Mouse (Mus musculus) forebrain, embryonic 12.5 days (tissue): ENCODE results near the gene Slc1a1. TPM values are rescaled to one million over a fixed set of nuclear protein-coding genes. Genes with fewer than 3 reads are reported as not detected.

Experiments used
- ATAC-seq: fragments of 200-750 bp; cut with Nextera tagmentation; 2 replicates; pipeline ENCODE4 v1.8.0; 2017; ENCODE audit warnings: moderate TSS enrichment; ENCODE audit not compliant: low FRiP score
- H3K27ac ChIP-seq: fragments of 300-500 bp; sonication (generic); 2 replicates; pipeline ENCODE4 v1.5.1; 2016; ENCODE audit warnings: mild to moderate bottlenecking
- H3K27me3 ChIP-seq: fragments of 300-500 bp; sonication (generic); 2 replicates; pipeline ENCODE4 v1.6.1; 2016; ENCODE audit warnings: mild to moderate bottlenecking
- H3K36me3 ChIP-seq: fragments of 300-500 bp; sonication (generic); replicated peaks from 2 replicates; pipeline ENCODE4 v1.6.1; 2016; ENCODE audit warnings: mild to moderate bottlenecking
- H3K4me1 ChIP-seq: fragments of 300-500 bp; sonication (generic); 2 replicates; pipeline ENCODE4 v1.6.1; 2016
- H3K4me2 ChIP-seq: fragments of 300-500 bp; sonication (generic); 2 replicates; pipeline ENCODE4 v1.6.1; 2016; ENCODE audit warnings: mild to moderate bottlenecking, moderate library complexity
- H3K4me3 ChIP-seq: fragments of 300-500 bp; sonication (generic); replicated peaks from 2 replicates; pipeline ENCODE4 v1.5.1; 2016; ENCODE audit warnings: mild to moderate bottlenecking
- H3K9ac ChIP-seq: fragments of 300-500 bp; sonication (generic); 2 replicates; pipeline ENCODE4 v1.6.1; 2016; ENCODE audit warnings: mild to moderate bottlenecking
- H3K9me3 ChIP-seq: fragments of 300-500 bp; sonication (generic); 2 replicates; pipeline ENCODE4 v1.6.1; 2016
- WGBS: fragments of 180-500 bp; shearing (Covaris S2); methylation state at CpG from one replicate; pipeline ENCODE4 v1.1.7; 2016; 5-methylcytosine and 5-hydroxymethylcytosine counted together
- polyA plus RNA-seq: library from polyadenylated mRNA; unstranded; fragments of >200 nt; fragmentation: Nextera tagmentation; extraction: Ambion mirVana; gene quantifications from 2 replicates; pipeline ENCODE4 v1.2.1, GENCODE M21; 2016

The Slc1a1 gene
- polyA plus RNA-seq, 1 experiment from 2014 or later: 2.8 TPM

DNA sequence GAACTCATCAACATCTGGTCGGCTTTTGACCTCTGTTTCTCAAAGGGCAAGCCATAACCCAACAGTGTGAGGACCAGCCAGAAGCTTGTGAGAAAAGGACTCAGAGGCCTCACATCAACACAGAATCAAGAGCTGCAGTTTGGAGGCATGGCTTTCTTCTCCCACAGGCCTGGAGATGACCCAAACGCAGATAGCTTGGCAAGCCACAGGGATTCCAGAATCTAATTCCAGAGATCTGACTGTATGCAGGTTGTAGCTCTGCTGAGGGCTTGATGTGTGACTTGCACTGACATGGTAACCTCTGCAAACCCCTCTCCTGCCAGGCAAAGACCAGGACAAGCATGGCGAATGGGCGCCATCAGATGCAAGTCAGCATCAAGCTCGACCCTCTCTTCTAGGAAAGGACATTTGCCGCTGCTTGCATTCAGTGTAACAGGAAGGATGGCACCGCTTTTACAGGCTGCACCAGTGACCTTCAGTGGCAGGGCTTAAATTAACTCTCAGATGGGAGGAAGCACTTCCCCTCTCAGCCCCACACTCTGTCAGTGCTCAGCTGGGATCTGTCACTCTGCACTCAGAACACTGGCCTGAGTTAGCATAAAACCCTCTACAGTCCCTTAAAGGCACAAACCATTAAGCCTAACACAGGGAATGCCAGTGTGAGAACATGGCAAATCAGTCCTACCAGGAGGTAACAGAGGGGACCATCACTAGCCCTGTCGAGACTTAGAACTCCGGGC lies 105.5 kb downstream of the Slc1a1 start:
- Histone ChIP-seq H3K9ac (no peak overlapping the region), H3K27ac (no peak overlapping the region), H3K4me1 (no peaks in the 10 kb centered on the region), H3K9me3 (no peaks in the 10 kb centered on the region), H3K4me2 (no peak overlapping the region), H3K36me3 (no peaks in the 10 kb centered on the region), H3K27me3 (no peaks in the 10 kb centered on the region), H3K4me3 (no peak overlapping the region)
- no peak for ATAC-seq
- 86% methylated on average over 9 of the region's 9 CpGs for WGBS

DNA sequence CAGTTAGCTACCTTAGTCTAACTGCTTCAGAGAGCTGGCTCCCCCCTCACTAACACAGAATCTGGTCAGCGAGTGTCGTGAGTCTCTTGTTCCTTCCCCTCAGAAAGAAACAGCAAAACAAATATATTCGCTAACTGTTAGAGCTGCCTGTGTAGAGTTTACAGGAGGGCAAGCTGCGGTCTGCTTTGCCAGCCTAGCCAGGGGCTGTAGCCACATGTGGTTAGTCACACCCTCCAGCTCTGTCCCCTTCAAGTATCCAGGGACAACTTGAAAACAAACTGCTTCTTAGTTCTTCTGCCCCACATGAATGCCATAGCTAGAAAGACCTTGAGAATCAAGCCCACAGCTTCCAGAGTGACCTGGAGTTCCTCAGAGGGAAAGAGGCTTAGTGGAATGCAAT lies 106.4 kb downstream of the Slc1a1 start:
- 88% methylated on average over 4 of the region's 4 CpGs for WGBS

DNA sequence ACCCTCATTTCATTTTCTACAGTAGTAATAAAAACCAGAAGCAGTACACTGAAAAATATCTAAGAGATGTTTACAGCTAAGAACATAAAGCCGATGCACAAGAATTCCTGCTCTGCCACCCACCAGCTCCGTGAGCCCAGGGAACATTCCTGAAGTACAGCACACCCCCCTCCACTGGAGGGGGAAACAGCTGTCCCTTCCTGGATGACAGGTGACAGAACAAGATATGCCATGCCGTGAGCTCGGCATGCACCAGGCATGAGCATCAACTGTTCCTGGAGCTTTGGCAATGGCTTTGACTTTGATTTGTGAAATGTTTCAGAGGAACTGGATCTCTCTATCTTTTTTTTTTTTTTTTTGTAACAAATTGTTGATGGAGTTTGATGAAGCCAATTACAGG lies 111.9 kb downstream of the Slc1a1 start:
- no peak for ATAC-seq
- no peak overlapping the region for H3K27ac ChIP-seq
- H3K4me2 ChIP-seq: no peak overlapping the region
- H3K4me3 ChIP-seq: no peak overlapping the region
- H3K9me3 ChIP-seq: no peaks in the 10 kb centered on the region
- H3K27me3 ChIP-seq: no peaks in the 10 kb centered on the region
- whole genome bisulfite sequencing: 72% methylated on average over 4 of the region's 4 CpGs
- H3K36me3 ChIP-seq: no peaks in the 10 kb centered on the region
- H3K9ac ChIP-seq: no peak overlapping the region
- H3K4me1 ChIP-seq: no peaks in the 10 kb centered on the region

More for the DNA sequence above, 106.4 kb downstream of the Slc1a1 start:
- no peaks in the 10 kb centered on the region for H3K27me3 ChIP-seq
- H3K9ac ChIP-seq: no peak overlapping the region
- no peak for ATAC-seq
- no peak overlapping the region for H3K4me3 ChIP-seq
- no peaks in the 10 kb centered on the region for H3K4me1 ChIP-seq
- no peaks in the 10 kb centered on the region for H3K36me3 ChIP-seq
- no peak overlapping the region for H3K27ac ChIP-seq
- H3K4me2 ChIP-seq: no peak overlapping the region
- no peaks in the 10 kb centered on the region for H3K9me3 ChIP-seq

DNA sequence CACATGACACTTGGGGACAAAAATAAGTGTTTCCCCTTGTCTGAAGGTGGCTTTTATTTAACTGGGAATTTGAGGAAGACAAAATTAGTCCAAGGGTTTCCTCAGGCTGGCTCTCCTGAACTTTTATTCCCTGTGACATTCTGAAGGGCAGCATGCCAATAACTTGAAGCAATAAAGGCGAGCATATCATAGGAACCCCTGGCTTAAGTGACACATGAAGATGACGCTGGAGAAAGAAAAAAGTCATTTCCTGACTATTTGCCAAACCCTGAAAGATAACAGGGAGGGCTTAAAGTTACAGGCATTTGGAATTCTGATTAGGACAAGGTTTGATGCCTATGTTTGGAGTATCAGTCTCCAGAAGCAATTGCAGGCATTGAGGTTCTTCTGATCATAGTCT lies 112.5 kb downstream of the Slc1a1 start:
- ATAC-seq: no peak
- Histone ChIP-seq H3K36me3 (no peaks in the 10 kb centered on the region), H3K4me3 (no peak overlapping the region), H3K4me2 (no peak overlapping the region), H3K9me3 (no peaks in the 10 kb centered on the region), H3K9ac (no peak overlapping the region), H3K27me3 (no peaks in the 10 kb centered on the region), H3K4me1 (no peaks in the 10 kb centered on the region), H3K27ac (no peak overlapping the region)
- WGBS: 75% methylated on average over 2 of the region's 2 CpGs

DNA sequence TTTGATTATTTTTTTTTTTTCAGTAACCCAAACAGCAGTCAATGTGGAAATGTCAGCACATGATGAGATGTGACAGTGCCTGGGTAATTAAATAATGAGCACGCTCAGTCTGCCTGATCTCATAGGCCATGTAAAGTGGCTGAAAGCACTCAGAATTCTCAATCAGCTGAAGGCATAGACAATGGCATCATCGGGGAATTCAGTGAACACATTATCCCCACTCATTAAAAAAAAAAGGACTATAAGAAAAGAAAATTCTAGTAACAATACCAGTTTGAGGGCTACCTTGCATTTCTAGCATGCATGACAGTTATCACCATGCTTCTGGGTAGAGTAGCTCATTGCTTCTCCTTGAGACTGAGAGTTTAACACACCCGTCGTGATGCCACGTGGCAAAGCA lies 116.4 kb downstream of the Slc1a1 start:
- WGBS: 60% methylated on average over 5 of the region's 5 CpGs
- no peaks in the 10 kb centered on the region for H3K4me1 ChIP-seq
- no peak overlapping the region for H3K4me2 ChIP-seq
- no peaks in the 10 kb centered on the region for H3K27me3 ChIP-seq
- no peaks in the 10 kb centered on the region for H3K9me3 ChIP-seq
- no peaks in the 10 kb centered on the region for H3K36me3 ChIP-seq
- no peak for ATAC-seq
- no peak overlapping the region for H3K27ac ChIP-seq
- no peak overlapping the region for H3K4me3 ChIP-seq
- H3K9ac ChIP-seq: no peak overlapping the region

DNA sequence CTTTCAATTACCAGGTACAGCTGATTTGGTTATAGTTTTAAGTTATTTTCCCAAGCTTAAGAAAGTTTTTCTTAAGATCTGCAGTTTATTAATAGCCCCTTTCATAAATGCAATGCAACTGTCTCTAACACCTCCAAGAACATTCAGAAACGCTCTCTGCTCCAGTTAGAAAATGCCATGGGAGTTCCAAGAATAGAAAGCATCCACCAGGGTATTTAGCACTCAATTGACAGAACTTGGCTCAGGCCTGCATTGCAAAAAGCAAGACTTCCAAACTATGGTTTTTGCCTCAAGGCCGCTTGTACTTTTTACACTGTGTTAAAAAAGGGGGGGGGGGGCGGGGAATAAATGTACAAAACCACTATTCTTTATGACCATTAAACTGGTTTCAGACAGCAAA lies 128.3 kb downstream of the Slc1a1 start:
- Histone ChIP-seq H3K4me2 (peak overlapping the region; percentile 90), H3K9ac (no peak overlapping the region), H3K4me1 (peaks cover 21% of the 10 kb centered on the region), H3K27ac (no peak overlapping the region), H3K4me3 (peak overlapping the region; percentile 89), H3K36me3 (no peaks in the 10 kb centered on the region), H3K9me3 (no peaks in the 10 kb centered on the region), H3K27me3 (peaks cover 10% of the 10 kb centered on the region)
- no peak for ATAC-seq
- WGBS: 45% methylated on average over 3 of the region's 3 CpGs

DNA sequence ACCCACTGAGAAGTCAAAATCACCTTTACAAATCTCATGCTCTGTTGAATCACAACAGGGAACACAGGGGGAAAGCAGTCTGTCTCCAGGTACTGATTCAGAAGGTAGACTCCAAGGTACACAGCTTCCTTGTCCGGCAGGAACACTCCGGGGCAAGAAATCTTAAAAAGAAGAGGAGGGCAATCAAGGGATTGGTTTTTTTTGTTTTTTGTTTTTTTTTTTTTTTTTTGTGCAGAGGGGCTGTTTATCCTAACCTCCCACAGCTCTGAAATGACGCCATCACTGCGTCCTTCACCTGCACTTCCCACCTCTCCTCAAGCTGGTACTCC lies 128.6 kb downstream of the Slc1a1 start:
- WGBS: 4% methylated on average over 4 of the region's 4 CpGs
- Histone ChIP-seq H3K27ac (no peak overlapping the region; the same call in 1 of the 2 replicates), H3K4me1 (peaks cover 22% of the 10 kb centered on the region), H3K9me3 (no peaks in the 10 kb centered on the region), H3K4me2 (peak overlapping the region; percentile 90), H3K27me3 (peaks cover 10% of the 10 kb centered on the region), H3K36me3 (no peaks in the 10 kb centered on the region), H3K9ac (peak overlapping the region; percentile 86; the same call in 1 of the 2 replicates), H3K4me3 (peak overlapping the region; percentile 89)
- no peak for ATAC-seq

Other genes with a start within 250 kb of the Slc1a1 start
- 2.2 and 2.6 TPM in 2 replicates for gene Glis3, start 155.0 kb upstream of the Slc1a1 start, polyA plus RNA-seq
- 6.1 and 6.4 TPM in 2 replicates for gene Plpp6, start 128.9 kb downstream of the Slc1a1 start, polyA plus RNA-seq
- 0.37 and 1.3 TPM in 2 replicates for gene 4430402I18Rik, start 132.8 kb downstream of the Slc1a1 start, polyA plus RNA-seq
- 56.2 and 64.1 TPM in 2 replicates for gene Cdc37l1, start 155.3 kb downstream of the Slc1a1 start, polyA plus RNA-seq
- 68.0 and 68.6 TPM in 2 replicates for gene Ak3, start 212.9 kb downstream of the Slc1a1 start, polyA plus RNA-seq